Mouse (Mus musculus): ENCODE measurements at regions not wholly inside any gene's neighbourhood (a gene's known extent, or its start where the extent isn't known, plus 50 kb on each side); places are given as distances from the start of the nearest gene placed in this dataset.

- Histone ChIP-seq H3K4me2 (replicated peaks) (no peak overlapping the region), H3K4me1 (no peaks in the 10 kb centered on the region), H3K27me3 (0 out of 2 replicates have a peak, but pooled peaks cover 3% of the 10 kb centered on the region), H3K36me3 (no peaks in the 10 kb centered on the region), H3K4me3 (no peak overlapping the region), H3K9me3 (no peaks in the 10 kb centered on the region), H3K27ac (no peak overlapping the region), H3K9ac (no peak overlapping the region)
- ATAC-seq (ENCODE audit: low FRiP score, low read depth): no peak
- WGBS: 43% methylated on average over 4 of the region's 4 CpGs
Observed at GRCm38 (mm10) chr14:99632444-99632843, 334.0 kb downstream of the Klf5 start.

DNA sequence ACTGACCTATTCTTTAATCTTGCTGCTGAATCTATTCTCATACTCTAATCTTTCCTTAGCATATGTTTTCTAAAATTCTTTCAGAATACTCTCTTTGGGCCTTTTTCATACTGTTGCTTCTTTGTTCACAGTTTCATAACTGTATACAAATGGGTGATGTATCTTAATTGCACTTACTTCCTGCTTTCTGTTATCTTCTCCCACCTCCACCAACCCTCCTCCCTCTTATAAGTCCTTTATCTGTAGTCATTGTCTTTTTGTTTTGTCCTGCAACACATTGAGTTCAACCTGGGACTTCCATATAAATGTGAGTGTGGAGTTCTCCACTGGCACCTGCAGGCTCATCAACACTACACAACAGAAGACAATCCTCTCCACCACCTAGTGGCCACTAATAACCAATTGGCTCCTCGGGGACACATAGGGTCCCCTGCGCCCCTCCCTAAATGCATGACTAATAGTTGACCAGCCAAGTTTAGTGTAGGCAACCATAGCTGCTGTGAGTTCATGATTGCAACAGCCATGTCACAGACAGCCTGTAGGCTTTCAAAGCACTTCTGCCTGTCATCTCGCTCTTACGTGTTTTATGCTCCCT lies 337.2 kb downstream of the Klf5 start:
- no peaks in the 10 kb centered on the region for H3K4me1 ChIP-seq
- H3K4me2 ChIP-seq (replicated peaks): no peak overlapping the region
- no peaks in the 10 kb centered on the region for H3K36me3 ChIP-seq
- H3K9ac ChIP-seq: no peak overlapping the region
- ATAC-seq (ENCODE audit: low FRiP score, low read depth): no peak
- H3K27ac ChIP-seq: no peak overlapping the region
- H3K27me3 ChIP-seq: no peaks in the 10 kb centered on the region
- 98% methylated on average over 4 of the region's 4 CpGs for WGBS
- H3K9me3 ChIP-seq: no peaks in the 10 kb centered on the region
- H3K4me3 ChIP-seq: no peak overlapping the region

DNA sequence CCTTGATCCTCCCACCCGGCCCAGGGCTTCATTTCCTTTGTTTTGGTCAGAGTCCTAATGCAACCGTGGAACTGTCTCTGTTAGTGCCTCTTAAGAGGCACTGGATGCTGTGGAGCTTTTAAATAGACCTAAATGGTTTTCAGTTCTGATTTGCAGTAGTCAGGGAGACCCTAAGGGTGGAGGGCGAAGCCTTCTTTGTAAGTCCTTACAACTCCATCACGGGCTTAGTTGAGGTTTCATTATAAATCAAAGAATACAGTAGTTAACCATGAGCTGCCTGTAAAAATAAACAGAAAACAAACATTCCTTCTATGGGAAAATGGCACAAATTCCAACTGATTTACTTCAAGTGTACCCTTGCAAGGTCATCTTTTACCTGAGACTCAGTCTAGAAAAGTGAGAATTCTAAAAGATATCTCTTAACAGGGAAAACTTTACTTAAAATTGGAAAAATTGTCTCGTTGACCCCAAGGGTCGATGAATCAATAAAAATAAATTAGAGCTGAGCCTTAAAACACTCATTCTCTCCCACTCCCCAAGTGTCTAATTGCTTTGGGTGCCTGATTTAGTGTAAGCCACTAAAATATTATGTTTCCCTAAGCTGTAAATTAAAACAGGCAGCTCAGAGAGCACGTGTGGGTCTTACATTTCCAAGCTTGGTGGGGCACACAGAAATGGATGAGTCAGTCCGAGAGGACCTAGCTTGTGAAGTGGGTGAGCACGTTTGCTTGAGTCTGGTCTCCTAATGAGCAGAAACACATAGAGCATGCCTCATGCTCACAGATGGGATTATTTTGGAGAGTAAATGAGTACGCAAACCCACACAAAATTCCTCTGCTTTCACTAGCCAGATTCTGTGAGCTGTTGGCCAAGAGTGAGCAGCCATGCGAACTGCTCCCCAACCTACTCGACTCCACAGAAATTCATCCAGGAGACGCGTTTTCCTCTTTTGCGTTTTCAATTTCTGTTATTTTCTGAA lies 343.3 kb downstream of the Klf5 start:
- Histone ChIP-seq H3K9me3 (no peaks in the 10 kb centered on the region), H3K27me3 (no peaks in the 10 kb centered on the region), H3K4me3 (no peak overlapping the region), H3K27ac (no peak overlapping the region), H3K4me2 (replicated peaks) (no peak overlapping the region), H3K9ac (no peak overlapping the region), H3K4me1 (0 out of 2 replicates have a peak, but pooled peaks cover 8% of the 10 kb centered on the region), H3K36me3 (no peaks in the 10 kb centered on the region)
- WGBS: 44% methylated on average over 15 of the region's 15 CpGs
- no peak for ATAC-seq (ENCODE audit: low FRiP score, low read depth)

DNA sequence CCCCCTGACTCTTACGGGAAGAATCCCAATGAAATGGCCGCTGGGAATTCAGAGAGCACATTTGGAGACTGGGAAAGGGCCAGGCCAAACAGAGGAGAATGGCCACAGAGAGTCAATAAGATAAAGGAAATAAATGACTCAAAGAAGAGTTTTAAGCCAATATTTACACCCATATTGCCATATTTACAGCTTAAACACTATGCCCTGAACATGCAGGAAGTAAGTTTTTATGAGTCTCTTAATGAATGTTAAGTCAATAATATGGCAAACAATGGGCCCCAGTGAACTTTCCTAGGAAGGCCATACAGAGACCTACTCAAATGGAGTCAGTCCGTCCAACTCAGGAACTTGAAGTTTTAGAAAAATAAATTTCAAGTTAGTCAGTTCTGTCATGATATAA lies 347.8 kb downstream of the Klf5 start:
- Histone ChIP-seq H3K4me2 (replicated peaks) (no peak overlapping the region), H3K36me3 (no peaks in the 10 kb centered on the region), H3K4me3 (no peak overlapping the region), H3K9me3 (no peaks in the 10 kb centered on the region), H3K27me3 (no peaks in the 10 kb centered on the region), H3K4me1 (0 out of 2 replicates have a peak, but pooled peaks cover 8% of the 10 kb centered on the region), H3K27ac (no peak overlapping the region), H3K9ac (no peak overlapping the region)
- no peak for ATAC-seq (ENCODE audit: low FRiP score, low read depth)
- WGBS: 71% methylated on average over 3 of the region's 3 CpGs

- no peak overlapping the region for H3K4me2 ChIP-seq (replicated peaks)
- WGBS: 57% methylated on average over 3 of the region's 3 CpGs
Observed at GRCm38 (mm10) chr14:99674399-99674798, 375.9 kb downstream of the Klf5 start.

GRCm38 (mm10) chr14:99687062-99687806 lies 388.7 kb downstream of the Klf5 start:
- WGBS: 86% methylated on average over 8 of the region's 8 CpGs

More at GRCm38 (mm10) chr14:99674399-99674798, 375.9 kb downstream of the Klf5 start:
- no peak for ATAC-seq (ENCODE audit: low FRiP score, low read depth)
- Histone ChIP-seq H3K36me3 (no peaks in the 10 kb centered on the region), H3K27me3 (no peaks in the 10 kb centered on the region), H3K4me3 (no peak overlapping the region), H3K9ac (no peak overlapping the region), H3K4me1 (peaks cover 11% of the 10 kb centered on the region; the same call in 1 of the 2 replicates), H3K27ac (no peak overlapping the region), H3K9me3 (no peaks in the 10 kb centered on the region)

DNA sequence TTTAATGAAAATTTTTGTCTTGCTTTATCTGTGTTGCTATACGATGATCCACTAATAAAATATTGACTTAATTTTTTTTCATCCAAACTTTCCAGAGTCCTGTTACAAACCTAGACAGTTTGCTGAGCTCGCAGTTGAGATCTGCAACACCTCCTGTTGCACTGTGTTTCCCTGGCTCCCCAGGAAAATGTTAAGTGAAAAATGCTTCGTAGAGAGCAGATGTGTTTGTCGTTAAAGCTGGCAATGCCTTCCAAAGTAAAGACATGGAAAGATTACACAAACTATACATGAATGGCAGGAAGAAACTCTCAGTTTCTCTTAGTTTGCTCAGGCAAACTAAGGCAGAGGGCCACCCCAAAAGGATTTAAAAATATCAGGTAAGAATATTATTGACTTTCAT lies 389.9 kb downstream of the Klf5 start:
- 72% methylated on average over 4 of the region's 4 CpGs for WGBS
- ATAC-seq (ENCODE audit: low FRiP score, low read depth): no peak
- Histone ChIP-seq H3K36me3 (no peaks in the 10 kb centered on the region), H3K9ac (no peak overlapping the region), H3K9me3 (no peaks in the 10 kb centered on the region), H3K4me3 (no peak overlapping the region), H3K27ac (no peak overlapping the region), H3K4me1 (no peaks in the 10 kb centered on the region), H3K4me2 (replicated peaks) (no peak overlapping the region), H3K27me3 (no peaks in the 10 kb centered on the region)

More at GRCm38 (mm10) chr14:99687062-99687806, 388.7 kb downstream of the Klf5 start:
- no peaks in the 10 kb centered on the region for H3K27me3 ChIP-seq
- no peak overlapping the region for H3K27ac ChIP-seq
- no peak overlapping the region for H3K9ac ChIP-seq
- no peaks in the 10 kb centered on the region for H3K9me3 ChIP-seq
- no peaks in the 10 kb centered on the region for H3K4me1 ChIP-seq
- no peaks in the 10 kb centered on the region for H3K36me3 ChIP-seq
- ATAC-seq (ENCODE audit: low FRiP score, low read depth): no peak
- H3K4me3 ChIP-seq: no peak overlapping the region
- no peak overlapping the region for H3K4me2 ChIP-seq (replicated peaks)

GRCm38 (mm10) chr14:99696301-99696700 lies 397.8 kb downstream of the Klf5 start:
- Histone ChIP-seq H3K4me2 (replicated peaks) (no peak overlapping the region), H3K9me3 (no peaks in the 10 kb centered on the region), H3K4me3 (no peak overlapping the region), H3K36me3 (no peaks in the 10 kb centered on the region), H3K27me3 (no peaks in the 10 kb centered on the region), H3K4me1 (no peaks in the 10 kb centered on the region), H3K9ac (no peak overlapping the region), H3K27ac (no peak overlapping the region)
- WGBS: 90% methylated on average over 7 of the region's 7 CpGs
- ATAC-seq (ENCODE audit: low FRiP score, low read depth): no peak

- Histone ChIP-seq H3K27ac (no peak overlapping the region), H3K4me1 (no peaks in the 10 kb centered on the region), H3K4me2 (replicated peaks) (no peak overlapping the region), H3K9ac (no peak overlapping the region), H3K27me3 (no peaks in the 10 kb centered on the region), H3K9me3 (no peaks in the 10 kb centered on the region), H3K4me3 (no peak overlapping the region), H3K36me3 (no peaks in the 10 kb centered on the region)
- no peak for ATAC-seq (ENCODE audit: low FRiP score, low read depth)
- WGBS: 88% methylated on average over 2 of the region's 2 CpGs
Observed at GRCm38 (mm10) chr14:99699545-99699944, 401.1 kb downstream of the Klf5 start.

GRCm38 (mm10) chr14:99706004-99706403 lies 407.5 kb downstream of the Klf5 start:
- no peak for ATAC-seq (ENCODE audit: low FRiP score, low read depth)
- Histone ChIP-seq H3K36me3 (no peaks in the 10 kb centered on the region), H3K27ac (no peak overlapping the region), H3K4me2 (replicated peaks) (no peak overlapping the region), H3K9ac (no peak overlapping the region), H3K9me3 (no peaks in the 10 kb centered on the region), H3K4me3 (no peak overlapping the region), H3K27me3 (no peaks in the 10 kb centered on the region), H3K4me1 (no peaks in the 10 kb centered on the region)
- WGBS: 85% methylated on average over 10 of the region's 10 CpGs

- WGBS: 77% methylated on average over 2 of the region's 2 CpGs
- H3K9ac ChIP-seq: no peak overlapping the region
- no peaks in the 10 kb centered on the region for H3K27me3 ChIP-seq
- no peak overlapping the region for H3K4me2 ChIP-seq (replicated peaks)
- H3K36me3 ChIP-seq: no peaks in the 10 kb centered on the region
- peaks cover 16% of the 10 kb centered on the region for H3K4me1 ChIP-seq
- no peaks in the 10 kb centered on the region for H3K9me3 ChIP-seq
- no peak for ATAC-seq (ENCODE audit: low FRiP score, low read depth)
- no peak overlapping the region for H3K27ac ChIP-seq
- no peak overlapping the region for H3K4me3 ChIP-seq
Observed at GRCm38 (mm10) chr14:99708066-99708465, 409.6 kb downstream of the Klf5 start.

DNA sequence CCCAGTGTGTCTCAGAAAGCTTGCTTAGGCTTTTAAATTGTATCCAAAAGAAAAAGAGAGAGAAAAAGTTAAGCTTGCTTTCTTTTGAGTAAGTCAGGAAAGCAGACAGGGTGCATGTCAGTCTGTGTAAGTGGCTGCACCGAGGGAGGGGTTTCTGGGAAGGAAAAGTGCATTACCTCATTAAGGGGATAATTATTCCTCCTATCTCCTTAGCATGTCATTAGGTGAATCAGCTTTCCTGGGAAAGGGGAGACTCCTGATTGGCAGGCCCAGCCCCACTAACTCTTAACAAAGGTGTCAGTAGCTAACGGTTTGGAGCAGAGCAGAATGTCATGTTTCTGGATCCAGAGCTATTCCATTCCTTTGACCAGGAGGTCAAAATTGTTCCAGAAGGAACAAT lies 411.3 kb downstream of the Klf5 start:
- ATAC-seq (ENCODE audit: low FRiP score, low read depth): no peak
- 36% methylated on average over 2 of the region's 2 CpGs for WGBS
- Histone ChIP-seq H3K9me3 (no peaks in the 10 kb centered on the region), H3K4me1 (peaks cover 18% of the 10 kb centered on the region), H3K27me3 (no peaks in the 10 kb centered on the region), H3K9ac (no peak overlapping the region), H3K4me2 (replicated peaks) (no peak overlapping the region), H3K4me3 (no peak overlapping the region), H3K27ac (no peak overlapping the region), H3K36me3 (no peaks in the 10 kb centered on the region)
